Mouse (Mus musculus) T-cell, adult 66 days (primary cell): Measurements from ENCODE around the gene Maml2. TPM values are rescaled to one million over a fixed set of nuclear protein-coding genes. Genes with fewer than 3 reads are reported as not detected.

Experiments used
- total RNA-seq, 2 experiments: library from RNA; stranded (reverse); gene quantifications; 3 replicates in 1 of 2; 4 replicates in 1 of 2; pipeline ENCODE4 v1.2.4; 2023

Maml2 gene
- total RNA-seq: 10 to 100 TPM; 46.1 to 55.5 TPM

DNA sequence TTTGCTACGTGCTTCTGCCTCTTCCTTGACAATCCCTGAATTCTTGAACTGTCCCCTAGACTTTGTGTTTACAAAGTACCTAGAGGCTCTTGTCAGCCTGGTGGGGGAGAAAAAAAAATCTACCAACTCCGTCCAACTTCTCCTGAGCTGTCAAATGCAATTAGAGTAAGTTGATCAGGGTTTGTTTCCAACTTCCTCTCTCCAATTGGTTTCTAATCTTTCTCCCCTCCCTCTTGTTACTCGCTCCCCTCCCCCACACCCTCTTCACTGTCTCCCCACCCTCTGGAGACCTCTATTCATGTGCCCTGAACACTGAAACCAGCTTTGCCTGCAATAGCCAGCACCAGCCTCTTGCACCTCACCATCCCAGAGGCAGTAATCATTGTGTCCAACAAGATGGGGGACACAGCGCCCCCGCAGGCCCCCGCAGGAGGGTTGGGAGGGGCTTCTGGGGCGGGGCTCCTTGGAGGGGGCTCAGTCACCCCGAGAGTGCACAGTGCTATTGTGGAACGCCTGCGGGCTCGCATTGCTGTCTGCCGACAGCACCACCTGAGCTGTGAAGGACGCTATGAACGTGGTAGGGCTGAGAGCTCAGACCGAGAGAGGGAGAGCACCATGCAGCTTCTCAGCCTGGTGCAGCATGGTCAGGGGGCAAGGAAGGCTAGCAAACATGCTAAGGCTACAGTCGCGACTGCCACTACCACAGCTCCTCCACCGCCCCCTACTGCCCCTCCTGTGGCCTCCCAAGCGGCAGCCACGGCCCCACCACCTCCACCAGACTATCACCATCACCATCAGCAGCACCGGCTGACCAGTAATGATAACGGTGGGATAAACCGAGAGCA is at the start of gene Maml2:
Maml2 (plus strand) TSS at position 290 of the 845 bp plus-strand sequence.

DNA sequence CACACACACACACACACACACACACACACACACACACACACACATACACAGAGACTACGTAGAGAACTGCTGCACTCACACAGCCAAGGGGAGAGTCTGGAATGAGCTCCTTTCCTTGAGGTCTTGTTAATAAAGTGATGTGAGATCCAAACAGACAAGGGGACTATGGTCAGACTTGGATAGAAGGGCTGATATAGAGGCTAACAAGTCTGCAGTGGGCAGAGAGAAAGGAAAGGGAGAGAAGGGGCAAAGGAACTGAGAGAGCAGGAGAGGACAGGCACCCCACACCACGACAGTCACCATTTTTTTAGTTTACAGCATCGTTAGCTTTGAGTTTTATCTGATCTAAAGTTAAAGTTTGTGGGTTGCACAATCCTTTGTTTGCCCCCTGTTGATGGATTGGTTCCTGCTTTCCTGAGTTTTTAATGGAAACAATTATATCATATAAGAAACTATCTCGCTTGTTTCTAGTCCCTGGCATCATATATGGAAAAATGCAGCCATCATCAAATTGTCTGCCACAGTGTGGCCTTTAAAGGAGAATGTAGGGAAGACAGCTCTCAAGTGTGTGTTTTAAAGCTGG is 149.0 kb downstream of the Maml2 start, which contains the start of gene Gm17571:
Gm17571 (minus strand) TSS at position 51 of the 583 bp plus-strand sequence.

DNA sequence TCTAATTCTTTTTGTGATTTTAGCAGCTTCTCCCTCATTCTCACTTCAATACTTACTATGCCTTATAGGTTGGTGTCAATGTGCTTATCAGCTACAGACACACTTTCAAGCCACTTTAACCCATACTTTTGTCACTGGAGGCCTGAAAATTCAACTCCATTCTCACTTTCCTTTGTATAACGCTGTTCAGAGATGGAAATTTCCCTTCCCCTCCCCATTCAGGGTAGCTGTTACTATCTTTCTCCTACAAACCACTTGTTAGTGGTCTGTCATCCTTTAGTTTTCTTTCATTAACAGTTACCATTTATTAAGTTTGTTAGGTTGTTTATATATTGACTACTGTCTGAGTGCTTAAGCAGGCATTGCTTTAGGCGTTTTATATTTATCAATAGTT is 450.6 kb downstream of the Maml2 start, which contains the start of gene Mtmr2:
Mtmr2 (plus strand) TSS at position 7 of the 394 bp plus-strand sequence.

Other genes starting within 250 kb of the Maml2 start
- 1 to 10 TPM; 7.2 to 8.7 TPM for gene Jrkl, start 52.1 kb upstream of the Maml2 start, total RNA-seq
- 10 to 100 TPM; 66.6 to 67.2 TPM for gene Ccdc82, start 51.0 kb upstream of the Maml2 start, total RNA-seq
- not detected for gene Gm17571, start 148.8 kb downstream of the Maml2 start, total RNA-seq